Mouse (Mus musculus) neural tube, embryonic 13.5 days (tissue): ENCODE measurements around the gene Zc2hc1b. TPM values are rescaled to one million over a fixed set of nuclear protein-coding genes. Genes with fewer than 3 reads are reported as not detected.
A peak's percentile ranks its signal among the peaks of the same experiment; 100 is the strongest.

Experiments used
- ATAC-seq: fragments of 200-750 bp; cut with Nextera tagmentation; 2 replicates; pipeline ENCODE4 v1.8.0; 2017; ENCODE audit warnings: low read depth, mild to moderate bottlenecking, moderate TSS enrichment, moderate library complexity
- H3K27ac ChIP-seq: fragments of 300-500 bp; sonication (generic); replicated peaks from 2 replicates; pipeline ENCODE4 v1.5.1; 2015; ENCODE audit warnings: moderate library complexity, mild to moderate bottlenecking, inconsistent platforms
- H3K27me3 ChIP-seq: fragments of 300-500 bp; sonication (generic); 2 replicates; pipeline ENCODE4 v1.6.1; 2015; ENCODE audit warnings: mild to moderate bottlenecking, inconsistent platforms
- H3K36me3 ChIP-seq: fragments of 300-500 bp; sonication (generic); 2 replicates; pipeline ENCODE4 v1.6.1; 2015; ENCODE audit warnings: mild to moderate bottlenecking, inconsistent platforms
- H3K4me1 ChIP-seq: fragments of 300-500 bp; sonication (generic); replicated peaks from 2 replicates; pipeline ENCODE4 v1.6.1; 2015; ENCODE audit warnings: inconsistent platforms
- H3K4me2 ChIP-seq: fragments of 300-500 bp; sonication (generic); 2 replicates; pipeline ENCODE4 v1.6.1; 2015; ENCODE audit warnings: inconsistent platforms, mild to moderate bottlenecking, moderate library complexity
- H3K4me3 ChIP-seq: fragments of 300-500 bp; sonication (generic); 2 replicates; pipeline ENCODE4 v1.5.1; 2015; ENCODE audit warnings: mild to moderate bottlenecking, inconsistent platforms
- H3K9ac ChIP-seq: fragments of 300-500 bp; sonication (generic); 2 replicates; pipeline ENCODE4 v1.6.1; 2015; ENCODE audit warnings: moderate library complexity, mild to moderate bottlenecking, inconsistent platforms
- H3K9me3 ChIP-seq: fragments of 300-500 bp; sonication (generic); 2 replicates; pipeline ENCODE4 v1.6.1; 2016; ENCODE audit warnings: inconsistent platforms
- WGBS: fragments of 180-500 bp; shearing (Covaris S2); methylation state at CpG from one replicate; pipeline ENCODE4 v1.1.7; 2015; 5-methylcytosine and 5-hydroxymethylcytosine counted together
- polyA plus RNA-seq: library from polyadenylated mRNA; unstranded; fragments of >200 nt; fragmentation: Nextera tagmentation; extraction: Ambion mirVana; gene quantifications from 2 replicates; pipeline ENCODE4 v1.2.1, GENCODE M21; 2015

The Zc2hc1b gene
- polyA plus RNA-seq, 1 experiment from 2014 or later: not detected

DNA sequence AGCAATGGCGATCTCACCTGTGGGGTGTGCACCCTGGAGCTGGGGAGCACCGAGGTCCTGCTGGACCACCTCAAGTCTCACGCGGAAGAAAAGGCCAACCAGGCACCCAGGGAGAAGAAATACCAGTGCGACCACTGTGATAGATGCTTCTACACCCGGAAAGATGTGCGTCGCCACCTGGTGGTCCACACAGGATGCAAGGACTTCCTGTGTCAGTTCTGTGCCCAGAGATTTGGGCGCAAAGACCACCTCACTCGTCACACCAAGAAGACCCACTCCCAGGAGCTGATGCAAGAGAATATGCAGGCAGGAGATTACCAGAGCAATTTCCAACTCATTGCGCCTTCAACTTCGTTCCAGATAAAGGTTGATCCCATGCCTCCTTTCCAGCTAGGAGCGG is 50.5 kb downstream of the Zc2hc1b start:
- peaks cover 29% of the 10 kb centered on the region; the same call in 1 of the 2 replicates for H3K36me3 ChIP-seq
- 87% methylated on average over 13 of the region's 13 CpGs for WGBS
- ATAC-seq: no peak

DNA sequence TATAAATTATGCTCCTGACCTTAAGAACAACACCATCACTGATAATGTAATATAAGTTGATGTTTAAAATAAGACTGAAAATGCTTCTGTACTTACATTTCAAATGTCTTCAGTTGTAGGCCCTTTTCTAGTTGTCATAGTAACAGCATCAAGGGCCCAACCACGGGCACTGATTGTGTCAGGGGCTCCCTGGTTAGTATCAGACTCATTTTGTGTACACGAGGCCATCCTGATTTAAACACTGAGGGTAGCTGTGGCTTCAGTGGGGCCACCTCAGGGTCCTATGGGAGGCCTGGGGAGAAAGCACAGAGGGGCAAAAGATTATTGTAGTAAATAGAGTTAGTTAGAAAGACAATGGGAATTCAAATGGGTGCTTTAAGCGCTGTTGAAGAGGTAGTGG is 52.0 kb downstream of the Zc2hc1b start:
- Histone ChIP-seq H3K4me2 (no peak overlapping the region), H3K4me3 (no peak overlapping the region), H3K27ac (no peak overlapping the region), H3K36me3 (peaks cover 29% of the 10 kb centered on the region; the same call in 1 of the 2 replicates), H3K9me3 (no peaks in the 10 kb centered on the region), H3K27me3 (no peaks in the 10 kb centered on the region), H3K4me1 (no peaks in the 10 kb centered on the region), H3K9ac (no peak overlapping the region)
- ATAC-seq: no peak
- WGBS: 45% methylated on average over 3 of the region's 3 CpGs

More for the DNA sequence above, 50.5 kb downstream of the Zc2hc1b start:
- Histone ChIP-seq H3K9ac (no peak overlapping the region), H3K4me3 (no peak overlapping the region), H3K9me3 (no peaks in the 10 kb centered on the region), H3K27ac (no peak overlapping the region), H3K4me2 (no peak overlapping the region), H3K27me3 (no peaks in the 10 kb centered on the region), H3K4me1 (no peaks in the 10 kb centered on the region)

DNA sequence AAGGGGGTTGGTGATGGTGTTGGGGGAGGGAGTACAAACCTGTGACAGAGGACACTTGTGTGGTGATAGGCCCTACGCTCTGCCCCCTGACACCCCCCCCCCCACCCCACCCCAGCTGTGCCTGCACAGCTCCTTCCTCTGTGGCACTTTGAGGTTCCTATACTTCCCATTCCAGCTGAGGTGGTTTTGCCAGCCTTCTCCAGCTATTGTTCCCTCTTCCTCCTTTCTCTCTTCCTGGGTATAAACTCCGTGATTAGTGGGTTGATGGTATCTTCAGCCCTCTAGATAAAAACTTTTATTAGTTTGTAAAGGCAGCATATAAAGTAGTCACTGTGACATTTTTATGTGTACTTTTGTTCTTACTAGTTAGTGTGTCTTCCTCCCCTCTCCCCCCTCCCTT is 58.5 kb downstream of the Zc2hc1b start:
- ATAC-seq: no peak
- H3K27me3 ChIP-seq: no peaks in the 10 kb centered on the region
- no peak overlapping the region for H3K4me3 ChIP-seq
- no peak overlapping the region for H3K9ac ChIP-seq
- H3K4me2 ChIP-seq: no peak overlapping the region
- 17% methylated on average over 2 of the region's 2 CpGs for WGBS
- H3K36me3 ChIP-seq: no peaks in the 10 kb centered on the region
- H3K9me3 ChIP-seq: no peaks in the 10 kb centered on the region
- no peak overlapping the region for H3K27ac ChIP-seq
- peaks cover 40% of the 10 kb centered on the region for H3K4me1 ChIP-seq

DNA sequence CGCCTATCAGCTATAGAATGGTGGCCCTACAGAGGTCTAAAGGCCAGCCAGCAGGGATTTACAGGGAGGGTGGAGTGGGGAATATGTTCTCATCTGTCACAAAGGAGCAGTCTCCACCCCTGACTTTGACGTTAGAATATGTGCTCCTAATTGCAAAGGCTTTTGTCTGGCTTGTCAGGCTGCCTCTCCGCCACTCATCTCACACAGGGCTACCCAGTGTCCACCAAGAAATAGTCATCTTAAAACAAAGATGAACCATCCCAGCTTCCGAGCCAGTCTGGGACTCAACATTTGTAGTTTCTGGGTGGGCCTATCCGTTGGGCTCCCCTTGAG is 59.1 kb downstream of the Zc2hc1b start:
- H3K4me1 ChIP-seq: peaks cover 43% of the 10 kb centered on the region
- no peaks in the 10 kb centered on the region for H3K36me3 ChIP-seq
- no peak overlapping the region for H3K4me2 ChIP-seq
- 20% methylated on average over 5 of the region's 5 CpGs for WGBS
- no peak overlapping the region for H3K4me3 ChIP-seq
- no peaks in the 10 kb centered on the region for H3K9me3 ChIP-seq
- ATAC-seq: no peak
- peak overlapping the region; percentile 28; the same call in 1 of the 2 replicates for H3K27ac ChIP-seq
- no peak overlapping the region for H3K9ac ChIP-seq
- no peaks in the 10 kb centered on the region for H3K27me3 ChIP-seq

DNA sequence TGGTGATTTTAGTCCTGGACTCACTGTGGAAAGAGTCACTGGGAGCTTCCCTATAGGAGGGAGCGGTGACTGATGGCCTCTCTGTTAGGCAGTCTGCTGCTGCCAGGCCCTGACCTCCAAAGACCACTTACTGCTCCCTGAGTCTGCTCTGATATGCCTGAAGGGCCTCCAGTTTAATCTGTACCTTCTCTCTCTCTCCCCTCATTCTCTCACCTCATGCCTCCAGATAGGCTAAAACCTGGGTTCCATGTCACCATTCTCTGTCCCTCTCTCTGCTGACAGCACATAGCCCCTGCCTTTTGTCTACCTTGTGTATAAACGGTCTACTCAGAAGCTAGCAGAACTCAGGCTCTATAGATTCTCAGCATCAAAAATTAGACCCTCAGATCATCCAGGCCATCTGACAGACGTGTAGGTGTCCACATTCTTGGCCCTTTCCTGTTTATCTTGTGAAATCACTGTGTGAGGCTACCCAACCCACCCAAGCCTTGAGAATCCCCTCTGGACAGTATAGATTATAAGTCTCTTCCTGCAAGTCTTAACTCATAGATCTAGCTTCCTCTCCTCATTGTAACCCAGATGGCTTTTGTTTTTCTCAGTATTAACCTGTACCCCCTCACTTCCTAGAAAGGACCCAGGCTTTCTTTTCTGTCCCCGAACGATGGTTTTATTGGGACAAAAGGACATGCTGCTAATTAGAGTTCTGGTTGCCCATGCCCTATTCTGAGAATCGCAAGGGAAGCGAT is 59.6 kb downstream of the Zc2hc1b start:
- no peak overlapping the region for H3K4me3 ChIP-seq
- H3K36me3 ChIP-seq: no peaks in the 10 kb centered on the region
- no peak overlapping the region for H3K9ac ChIP-seq
- H3K27me3 ChIP-seq: no peaks in the 10 kb centered on the region
- 30% methylated on average over 7 of the region's 7 CpGs for WGBS
- H3K4me1 ChIP-seq: peaks cover 46% of the 10 kb centered on the region
- no peak overlapping the region for H3K4me2 ChIP-seq
- H3K9me3 ChIP-seq: no peaks in the 10 kb centered on the region
- peak overlapping the region; percentile 28; the same call in 1 of the 2 replicates for H3K27ac ChIP-seq
- no peak for ATAC-seq

DNA sequence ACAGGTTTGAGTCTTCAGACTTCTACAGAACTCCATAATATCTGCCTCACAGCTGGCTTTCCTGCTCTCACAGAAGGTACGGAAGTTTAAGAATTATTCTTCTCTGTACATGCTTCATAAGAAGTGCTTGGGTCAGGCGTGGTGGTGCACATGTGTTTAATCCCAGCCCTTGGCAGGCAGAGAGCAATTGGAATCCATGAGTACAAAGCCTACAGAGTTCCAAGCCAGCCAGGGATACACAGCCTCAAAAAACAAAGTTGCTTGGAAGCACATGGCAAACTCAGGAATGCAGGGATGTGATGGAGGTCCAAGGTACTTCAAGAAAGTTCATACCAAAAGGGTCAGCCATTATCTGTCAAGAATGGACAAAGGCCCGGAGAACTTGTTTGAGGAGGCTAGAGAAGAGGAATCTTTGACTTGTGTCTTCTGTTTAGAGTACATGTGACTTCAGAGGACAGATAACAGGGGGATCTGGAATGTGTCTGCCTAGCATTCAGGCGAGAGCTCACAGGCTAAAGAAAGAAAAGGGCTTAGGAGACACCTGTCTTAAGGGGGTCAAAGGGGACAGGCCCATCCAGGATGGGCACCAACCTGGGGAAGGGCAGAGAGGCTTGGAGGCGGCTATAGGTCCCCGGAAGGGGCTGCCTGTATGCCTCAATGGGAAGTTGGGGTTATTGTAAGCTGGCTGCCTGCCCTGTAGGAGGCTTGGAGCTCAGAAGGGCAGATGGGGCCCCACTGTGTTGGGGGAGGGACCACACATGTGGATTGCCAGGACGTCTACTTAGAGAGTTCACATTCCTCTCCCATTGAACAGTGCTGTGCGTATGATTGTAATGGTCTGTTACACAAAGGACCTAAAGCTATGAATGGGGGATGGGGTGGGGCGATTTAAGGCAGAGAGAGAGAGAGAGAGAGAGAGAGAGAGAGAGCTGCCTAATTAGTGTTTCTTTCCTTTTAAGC is 60.8 kb downstream of the Zc2hc1b start:
- Histone ChIP-seq H3K4me2 (no peak overlapping the region), H3K27ac (no peak overlapping the region), H3K4me1 (peaks cover 46% of the 10 kb centered on the region), H3K9ac (no peak overlapping the region), H3K36me3 (no peaks in the 10 kb centered on the region), H3K9me3 (no peaks in the 10 kb centered on the region), H3K27me3 (no peaks in the 10 kb centered on the region), H3K4me3 (no peak overlapping the region)
- ATAC-seq: peak; percentile 81
- 23% methylated on average over 9 of the region's 9 CpGs for WGBS

DNA sequence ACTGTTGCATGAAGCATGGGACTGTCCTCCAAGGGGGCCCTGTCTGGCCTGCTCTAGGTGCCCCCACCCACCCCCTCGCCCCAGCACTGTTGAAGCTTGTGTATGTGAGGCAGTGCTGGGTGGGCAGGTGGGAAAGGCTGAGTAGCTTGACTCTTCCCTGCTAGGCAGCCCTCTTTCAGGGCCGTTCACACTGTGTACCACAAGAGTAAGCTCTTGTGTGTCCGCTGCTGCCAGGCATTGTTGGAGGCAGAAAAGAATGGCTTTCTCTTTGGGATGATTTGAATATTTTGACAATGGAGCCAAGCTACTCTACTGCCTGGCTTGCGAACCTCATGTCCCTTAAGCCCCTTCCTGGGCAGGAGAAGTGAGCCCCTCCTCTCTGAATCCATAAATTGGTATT is 62.8 kb downstream of the Zc2hc1b start:
- ATAC-seq: 0 out of 2 replicates have a peak, but pooled peaks have one; percentile 19
- H3K9me3 ChIP-seq: no peaks in the 10 kb centered on the region
- 25% methylated on average over 4 of the region's 4 CpGs for WGBS
- H3K36me3 ChIP-seq: no peaks in the 10 kb centered on the region
- 0 out of 2 replicates have a peak overlapping the region, but pooled peaks have one; percentile 7 for H3K27ac ChIP-seq
- 0 out of 2 replicates have a peak overlapping the region, but pooled peaks have one; percentile 3 for H3K4me2 ChIP-seq
- no peak overlapping the region for H3K4me3 ChIP-seq
- H3K4me1 ChIP-seq: peaks cover 49% of the 10 kb centered on the region
- H3K9ac ChIP-seq: no peak overlapping the region
- H3K27me3 ChIP-seq: no peaks in the 10 kb centered on the region

DNA sequence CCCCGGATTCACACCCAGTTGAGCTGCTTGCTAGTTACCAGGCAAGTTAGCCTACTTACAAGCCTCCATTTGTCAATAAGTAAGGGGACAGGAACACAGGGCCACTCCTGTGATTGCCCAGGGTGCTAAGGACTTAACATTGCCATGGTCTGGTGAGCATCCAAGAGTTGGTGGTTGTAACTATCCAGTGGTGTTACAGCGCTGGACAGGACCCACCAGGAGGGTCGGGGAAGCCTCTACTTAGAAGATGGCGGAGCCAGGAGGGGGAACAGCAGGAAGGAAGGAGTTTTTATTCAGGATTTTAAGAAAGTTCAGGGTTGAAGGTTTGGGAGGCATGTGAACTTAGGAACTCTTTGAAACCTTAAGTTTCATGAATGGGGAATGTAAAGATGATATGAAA is 64.2 kb downstream of the Zc2hc1b start:
- no peak overlapping the region for H3K27ac ChIP-seq
- H3K9me3 ChIP-seq: no peaks in the 10 kb centered on the region
- no peaks in the 10 kb centered on the region for H3K27me3 ChIP-seq
- ATAC-seq: no peak
- H3K36me3 ChIP-seq: no peaks in the 10 kb centered on the region
- H3K4me2 ChIP-seq: no peak overlapping the region
- no peak overlapping the region for H3K9ac ChIP-seq
- no peak overlapping the region for H3K4me3 ChIP-seq
- 65% methylated on average over 4 of the region's 4 CpGs for WGBS
- peaks cover 58% of the 10 kb centered on the region for H3K4me1 ChIP-seq

DNA sequence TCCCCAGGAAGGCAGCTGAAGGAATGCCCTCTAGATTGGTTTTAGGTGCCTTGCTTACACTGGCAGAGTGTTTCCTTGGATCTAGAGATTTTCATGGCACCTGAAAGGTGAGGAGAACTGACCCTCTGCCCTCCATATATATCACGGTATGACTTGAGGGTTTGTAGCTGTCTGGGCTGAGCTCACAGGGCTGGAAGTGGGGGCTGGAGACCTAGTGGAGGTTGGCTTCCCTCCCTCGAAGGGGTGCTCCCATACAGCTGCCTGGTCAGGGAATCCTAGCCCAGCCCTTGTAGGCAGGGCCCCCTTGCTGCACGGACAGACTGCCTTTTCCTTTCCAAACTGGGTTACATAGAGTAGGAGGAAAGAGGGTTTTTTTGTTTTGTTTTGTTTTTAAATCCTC is 65.0 kb downstream of the Zc2hc1b start:
- 57% methylated on average over 3 of the region's 3 CpGs for WGBS
- no peaks in the 10 kb centered on the region for H3K9me3 ChIP-seq

DNA sequence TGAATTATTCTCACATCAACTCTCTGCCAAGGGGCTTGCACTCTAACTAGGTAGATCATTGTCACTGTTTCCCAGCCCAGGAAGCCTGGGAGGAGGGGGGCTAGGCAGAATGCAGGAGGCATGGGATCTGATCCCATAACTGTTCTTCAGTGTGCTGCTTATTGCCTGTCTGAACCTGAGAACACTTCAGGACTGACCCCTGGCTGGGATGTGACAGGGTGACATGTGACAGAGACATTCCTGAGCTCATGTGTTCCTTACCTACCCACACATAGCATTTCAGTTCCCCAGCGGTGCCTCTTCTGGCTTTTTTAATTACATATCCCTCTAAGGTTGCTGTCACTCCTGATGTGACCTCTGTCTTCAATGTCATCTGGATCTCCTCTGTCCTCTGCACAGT is 68.0 kb downstream of the Zc2hc1b start:
- Histone ChIP-seq H3K9me3 (no peaks in the 10 kb centered on the region), H3K27ac (no peak overlapping the region), H3K4me1 (peaks cover 46% of the 10 kb centered on the region), H3K9ac (no peak overlapping the region), H3K4me2 (no peak overlapping the region), H3K36me3 (no peaks in the 10 kb centered on the region), H3K4me3 (no peak overlapping the region), H3K27me3 (no peaks in the 10 kb centered on the region)
- WGBS: 70% methylated on average over 1 of the region's 1 CpGs
- ATAC-seq: no peak

More for the DNA sequence above, 65.0 kb downstream of the Zc2hc1b start:
- Histone ChIP-seq H3K9ac (no peak overlapping the region), H3K27ac (no peak overlapping the region), H3K27me3 (no peaks in the 10 kb centered on the region), H3K4me1 (peaks cover 58% of the 10 kb centered on the region), H3K36me3 (no peaks in the 10 kb centered on the region), H3K4me2 (no peak overlapping the region), H3K4me3 (no peak overlapping the region)
- no peak for ATAC-seq

DNA sequence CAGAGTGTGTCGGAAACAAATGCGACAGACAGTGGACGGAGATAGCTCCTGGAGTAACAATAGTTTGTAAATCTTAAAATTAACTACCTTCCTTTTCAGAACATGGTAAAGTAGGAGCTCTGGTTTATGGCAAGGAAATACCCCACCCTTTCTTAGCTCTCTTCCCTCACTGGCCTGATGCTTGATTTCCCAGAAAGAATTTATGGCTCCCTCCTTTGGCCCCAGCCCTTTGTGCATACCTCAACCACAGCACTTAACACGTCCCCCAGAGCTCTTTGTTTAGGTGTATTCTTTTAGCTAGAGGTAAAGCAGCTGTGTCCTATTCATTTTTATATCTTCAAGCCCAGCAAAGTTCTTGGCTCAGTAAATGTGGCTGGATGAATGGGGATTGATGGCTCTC is 69.0 kb downstream of the Zc2hc1b start:
- Histone ChIP-seq H3K4me1 (peaks cover 39% of the 10 kb centered on the region), H3K4me3 (no peak overlapping the region), H3K4me2 (no peak overlapping the region), H3K36me3 (no peaks in the 10 kb centered on the region), H3K27ac (peak overlapping the region; percentile 11; the same call in 1 of the 2 replicates), H3K27me3 (no peaks in the 10 kb centered on the region), H3K9ac (no peak overlapping the region), H3K9me3 (no peaks in the 10 kb centered on the region)
- WGBS: 15% methylated on average over 4 of the region's 4 CpGs
- no peak for ATAC-seq

DNA sequence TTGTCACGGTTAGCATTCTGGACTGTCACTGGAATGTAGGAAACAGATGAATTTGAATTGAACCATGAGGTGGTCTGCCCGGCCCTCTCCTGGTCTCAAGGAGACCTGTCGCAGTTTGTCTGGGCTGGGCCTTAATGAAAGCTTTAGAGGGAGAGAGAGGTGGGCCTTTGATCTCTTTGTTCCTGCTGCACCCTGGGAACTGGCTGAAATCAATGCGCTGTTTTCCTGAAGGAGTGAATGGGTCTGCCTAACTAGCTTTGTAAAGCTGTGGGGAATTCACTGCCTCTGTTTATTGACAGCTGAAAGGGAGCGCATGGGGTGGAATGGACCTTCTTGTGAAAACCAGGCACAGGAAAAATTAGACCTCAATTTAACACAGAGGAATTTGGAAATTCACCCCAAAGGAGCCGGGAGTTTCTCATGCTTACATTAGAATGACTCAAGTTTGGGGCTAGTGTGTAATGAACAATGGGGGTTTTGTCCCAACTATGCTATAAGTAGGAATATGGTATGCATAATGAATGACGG is 69.7 kb downstream of the Zc2hc1b start:
- 5% methylated on average over 7 of the region's 7 CpGs for WGBS
- no peaks in the 10 kb centered on the region for H3K27me3 ChIP-seq
- H3K9ac ChIP-seq: no peak overlapping the region
- no peak overlapping the region for H3K4me3 ChIP-seq
- H3K4me2 ChIP-seq: no peak overlapping the region
- no peaks in the 10 kb centered on the region for H3K9me3 ChIP-seq
- H3K27ac ChIP-seq: peak overlapping the region; percentile 11
- H3K36me3 ChIP-seq: no peaks in the 10 kb centered on the region
- peaks cover 36% of the 10 kb centered on the region for H3K4me1 ChIP-seq
- peak; percentile 82 for ATAC-seq
